Mouse (Mus musculus): ENCODE results near the gene Ahnak. TPM values are rescaled to one million over a fixed set of nuclear protein-coding genes. Genes with fewer than 3 reads are reported as not detected.
"Not testable (repeated sequence)": the region's sequence is repeated elsewhere in the genome, so short reads cannot be mapped to it uniquely, and the experiment has no call there.

Ahnak gene
- polyA plus RNA-seq, 1 experiment from 2014 or later: 8.9 TPM

DNA sequence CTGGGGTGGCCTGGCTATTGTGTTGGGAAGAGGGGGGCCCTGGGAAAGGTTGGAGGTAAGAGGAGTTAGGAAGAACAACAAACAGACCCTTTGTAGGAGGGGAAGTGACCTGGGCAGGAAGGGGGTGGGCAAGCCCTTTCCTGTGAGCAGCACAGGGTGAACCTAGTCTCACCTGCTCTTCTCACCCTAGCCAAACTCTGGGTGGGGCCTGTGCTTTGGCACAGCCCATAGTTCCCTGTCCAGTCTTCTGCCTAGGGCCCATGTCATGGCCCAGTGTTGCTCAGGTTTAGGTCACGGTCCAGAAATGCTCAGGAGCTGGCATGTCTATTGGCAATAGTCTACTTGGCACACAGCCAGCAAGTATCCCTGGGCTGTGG lies 118.3 kb downstream of the Ahnak start:
- Histone ChIP-seq H3K27me3 (ENCODE audit: low read depth, poor library complexity, severe bottlenecking) (no peaks in the 10 kb centered on the region), H3K36me3 (no peaks in the 10 kb centered on the region), H3K4me1 (peaks cover 18% of the 10 kb centered on the region), H3K27ac (peak overlapping the region; percentile 26; the same call in 1 of the 2 replicates), H3K4me3 (no peak overlapping the region), H3K9me3 (replicated peaks) (no peaks in the 10 kb centered on the region)
- no peak for DNase-seq (ENCODE audit: low spot score)
- WGBS: 88% methylated on average over 1 of the region's 1 CpGs

DNA sequence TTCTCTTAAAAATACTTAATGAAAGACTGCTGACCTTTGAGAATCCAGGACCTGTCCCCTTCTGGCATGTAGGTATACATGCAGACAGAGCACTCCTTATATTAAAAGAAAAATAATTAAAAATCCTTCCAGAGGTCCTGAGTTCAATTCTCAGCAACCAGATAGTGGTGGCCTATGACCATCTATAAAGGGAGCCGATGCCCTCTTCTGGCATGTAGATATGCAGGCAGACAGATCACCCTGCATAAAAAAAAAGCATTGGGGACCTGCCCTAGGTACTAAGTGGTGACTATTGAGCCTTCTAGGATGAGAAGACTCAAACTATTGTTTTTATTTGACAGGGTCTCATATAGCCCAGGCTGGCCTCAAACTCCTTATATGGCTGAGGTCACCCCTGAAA lies 119.5 kb downstream of the Ahnak start:
- Histone ChIP-seq H3K27ac (no peak overlapping the region), H3K27me3 (ENCODE audit: low read depth, poor library complexity, severe bottlenecking) (no peaks in the 10 kb centered on the region), H3K4me1 (peaks cover 18% of the 10 kb centered on the region), H3K36me3 (peaks cover 8% of the 10 kb centered on the region), H3K4me3 (no peak overlapping the region), H3K9me3 (replicated peaks) (no peaks in the 10 kb centered on the region)
- WGBS: 93% methylated on average over 1 of the region's 1 CpGs
- DNase-seq (ENCODE audit: low spot score): no peak

DNA sequence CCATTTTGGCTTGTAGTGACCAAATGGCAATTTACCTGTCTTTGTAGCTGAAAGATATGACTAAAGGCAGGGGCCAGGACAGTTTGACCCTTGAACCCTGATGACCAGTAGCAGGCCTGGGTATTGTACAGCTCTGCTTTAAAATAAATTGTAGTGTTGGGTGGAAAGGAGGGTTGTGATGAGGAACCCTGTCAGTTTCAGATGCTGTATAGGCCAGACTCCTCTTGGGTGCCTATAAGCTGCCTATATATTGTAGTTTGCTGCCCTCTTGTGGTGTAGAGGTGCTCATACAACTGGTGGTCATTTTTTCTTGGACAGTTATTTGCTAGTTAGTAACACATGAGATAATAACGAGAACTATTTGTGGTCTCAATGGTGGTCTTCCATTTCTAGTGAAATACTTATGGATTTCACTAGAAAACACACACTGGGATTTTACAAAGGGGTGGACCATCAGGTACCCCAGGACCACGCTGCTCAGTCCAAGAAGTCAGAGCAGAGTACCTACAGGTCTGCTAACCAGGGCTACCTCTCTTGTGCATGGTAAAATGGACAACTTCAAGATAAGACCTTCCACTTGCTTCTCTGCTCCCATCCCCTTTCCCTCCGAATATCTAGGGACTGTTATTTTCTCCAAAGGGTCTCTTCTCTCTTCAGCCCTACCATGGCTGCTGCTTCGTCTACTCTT lies 121.2 kb downstream of the Ahnak start:
- H3K27ac ChIP-seq: no peak overlapping the region
- no peaks in the 10 kb centered on the region for H3K27me3 ChIP-seq (ENCODE audit: low read depth, poor library complexity, severe bottlenecking)
- H3K4me3 ChIP-seq: no peak overlapping the region
- H3K9me3 ChIP-seq (replicated peaks): no peaks in the 10 kb centered on the region
- peaks cover 16% of the 10 kb centered on the region for H3K36me3 ChIP-seq
- H3K4me1 ChIP-seq: peaks cover 18% of the 10 kb centered on the region
- 60% methylated on average over 4 of the region's 4 CpGs for WGBS
- no peak for DNase-seq (ENCODE audit: low spot score)

DNA sequence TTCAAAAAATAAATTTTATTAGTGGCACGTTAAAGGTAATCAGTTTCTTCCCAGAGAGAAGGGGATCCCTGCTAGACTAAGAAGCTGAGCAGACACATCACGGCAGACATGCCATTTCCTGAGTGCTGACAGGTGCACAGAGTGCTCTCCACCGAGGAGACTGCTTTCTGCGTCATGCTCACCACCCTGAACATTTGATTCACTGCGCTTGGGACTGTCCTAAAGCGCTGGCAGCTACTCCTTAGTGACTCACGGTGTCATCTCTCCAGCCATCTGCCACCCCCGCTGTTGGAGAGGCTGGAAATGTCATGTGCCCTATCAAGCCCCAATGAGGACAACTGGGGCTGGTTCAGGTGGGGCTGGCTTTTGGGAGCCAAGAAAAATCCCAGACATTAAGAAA lies 123.0 kb downstream of the Ahnak start:
- Histone ChIP-seq H3K36me3 (peaks cover 22% of the 10 kb centered on the region), H3K27ac (no peak overlapping the region), H3K4me3 (no peak overlapping the region), H3K4me1 (peaks cover 5% of the 10 kb centered on the region), H3K9me3 (replicated peaks) (no peaks in the 10 kb centered on the region), H3K27me3 (ENCODE audit: low read depth, poor library complexity, severe bottlenecking) (no peaks in the 10 kb centered on the region)
- WGBS: 76% methylated on average over 8 of the region's 8 CpGs
- peak; percentile 9 for DNase-seq (ENCODE audit: low spot score)

DNA sequence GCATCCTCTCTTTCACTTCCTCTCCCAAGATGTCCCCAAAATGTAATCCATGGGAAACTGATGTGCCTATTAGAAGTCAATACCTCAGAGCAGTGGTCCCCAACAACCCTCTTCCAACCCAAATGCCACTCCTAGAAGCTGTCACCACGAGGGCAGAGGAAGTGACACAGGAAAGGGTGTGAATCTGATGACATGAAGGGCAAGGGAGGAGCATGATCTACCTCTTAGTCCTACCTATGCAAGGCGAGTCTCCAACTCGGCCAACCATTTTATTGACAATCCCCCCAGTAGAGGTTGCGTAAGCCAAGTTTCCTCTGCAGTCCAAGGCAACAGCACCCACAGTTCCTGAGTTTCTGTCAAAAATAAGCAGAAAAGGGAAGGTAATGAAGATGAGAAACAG lies 127.2 kb downstream of the Ahnak start:
- H3K9me3 ChIP-seq (replicated peaks): no peaks in the 10 kb centered on the region
- H3K27ac ChIP-seq: no peak overlapping the region
- H3K27me3 ChIP-seq (ENCODE audit: low read depth, poor library complexity, severe bottlenecking): no peaks in the 10 kb centered on the region
- no peaks in the 10 kb centered on the region for H3K4me1 ChIP-seq
- DNase-seq (ENCODE audit: low spot score): no peak
- WGBS: 90% methylated on average over 4 of the region's 4 CpGs
- H3K36me3 ChIP-seq: peaks cover 22% of the 10 kb centered on the region
- H3K4me3 ChIP-seq: no peak overlapping the region

DNA sequence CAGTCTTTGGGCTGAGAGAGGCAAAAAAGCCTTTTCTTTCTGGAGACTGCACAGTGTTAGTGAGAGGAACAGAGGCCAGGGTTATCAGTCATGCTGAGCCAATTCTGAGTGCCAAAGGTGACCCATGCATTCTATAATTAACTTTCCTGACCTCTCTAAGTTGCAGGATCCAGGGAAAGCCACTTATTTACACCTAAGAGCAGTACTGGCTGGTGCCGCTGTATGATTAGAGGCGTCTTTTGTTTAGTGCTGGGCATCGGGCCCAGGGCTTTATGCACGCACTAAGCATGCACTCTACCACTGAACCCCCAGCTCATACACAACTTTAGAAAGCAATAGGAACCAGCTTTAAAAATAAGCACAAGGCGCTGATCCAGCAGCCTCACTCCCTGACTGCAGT lies 128.2 kb downstream of the Ahnak start:
- Histone ChIP-seq H3K4me3 (no peak overlapping the region), H3K27me3 (ENCODE audit: low read depth, poor library complexity, severe bottlenecking) (no peaks in the 10 kb centered on the region), H3K4me1 (no peaks in the 10 kb centered on the region), H3K36me3 (peaks cover 22% of the 10 kb centered on the region), H3K27ac (no peak overlapping the region), H3K9me3 (replicated peaks) (no peaks in the 10 kb centered on the region)
- DNase-seq (ENCODE audit: low spot score): no peak
- WGBS: 91% methylated on average over 5 of the region's 5 CpGs

DNA sequence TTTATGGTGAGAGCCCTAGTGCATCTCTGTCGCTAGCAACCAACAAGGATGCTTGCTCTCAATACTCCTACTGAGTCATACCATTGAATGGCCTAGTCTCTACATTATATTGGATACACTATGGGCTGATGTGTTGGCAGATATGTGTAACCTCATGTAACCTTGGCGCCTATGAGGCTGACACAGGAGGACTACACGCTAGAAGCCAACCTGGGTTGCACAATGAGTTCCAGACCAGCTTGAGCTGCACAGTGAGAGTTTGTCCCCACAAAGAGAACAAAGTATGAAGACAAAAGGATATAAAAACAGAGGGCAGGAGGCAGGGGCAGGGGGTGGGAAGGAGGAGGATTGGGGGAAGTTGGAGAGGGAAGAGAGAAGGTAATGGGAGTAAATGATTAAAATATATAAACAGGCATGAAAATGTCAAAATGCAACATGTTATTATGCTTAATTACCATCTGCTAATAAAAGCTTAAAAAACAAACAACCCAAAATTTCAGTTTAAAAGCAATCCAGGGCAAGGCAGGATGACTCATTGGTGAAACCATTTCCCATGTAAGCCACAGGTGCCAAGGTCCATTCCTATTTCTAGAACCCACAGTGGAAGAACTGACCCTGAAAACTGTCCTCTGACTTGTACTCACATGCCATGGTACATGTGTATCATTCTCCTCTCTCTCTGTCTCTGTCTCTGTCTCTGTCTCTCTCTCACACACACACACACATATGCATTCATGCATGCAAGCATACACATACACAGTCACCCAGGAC lies 130.8 kb downstream of the Ahnak start:
- WGBS: 87% methylated on average over 3 of the region's 3 CpGs
- DNase-seq (ENCODE audit: low spot score): no peak
- Histone ChIP-seq H3K27me3 (ENCODE audit: low read depth, poor library complexity, severe bottlenecking) (no peaks in the 10 kb centered on the region), H3K4me3 (no peak overlapping the region), H3K27ac (no peak overlapping the region), H3K9me3 (replicated peaks) (no peaks in the 10 kb centered on the region), H3K4me1 (no peaks in the 10 kb centered on the region), H3K36me3 (peaks cover 9% of the 10 kb centered on the region)

DNA sequence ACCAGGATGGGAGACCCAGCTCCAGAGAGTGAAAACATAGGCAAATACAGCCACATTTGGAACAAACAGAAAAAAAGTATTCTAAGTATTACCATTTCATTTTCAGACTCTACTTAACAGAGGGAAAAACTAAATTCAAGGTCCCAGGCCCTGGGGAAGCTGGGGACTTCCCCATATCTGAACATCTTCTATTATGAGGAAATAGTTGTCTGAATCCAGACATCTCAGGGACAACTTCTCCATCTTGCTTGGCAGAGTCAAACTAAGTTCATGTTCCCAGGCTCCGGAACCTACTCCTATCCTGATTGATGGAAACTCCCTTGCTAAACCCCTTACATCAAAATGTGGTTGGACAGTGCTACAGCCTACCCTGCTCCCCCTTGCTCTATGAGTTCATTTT lies 133.3 kb downstream of the Ahnak start:
- Histone ChIP-seq H3K27me3 (ENCODE audit: low read depth, poor library complexity, severe bottlenecking) (no peaks in the 10 kb centered on the region), H3K9me3 (replicated peaks) (no peaks in the 10 kb centered on the region), H3K27ac (no peak overlapping the region), H3K4me1 (no peaks in the 10 kb centered on the region), H3K36me3 (peaks cover 5% of the 10 kb centered on the region; the same call in 1 of the 2 replicates), H3K4me3 (no peak overlapping the region)
- no peak for DNase-seq (ENCODE audit: low spot score)
- WGBS: 89% methylated on average over 1 of the region's 1 CpGs

DNA sequence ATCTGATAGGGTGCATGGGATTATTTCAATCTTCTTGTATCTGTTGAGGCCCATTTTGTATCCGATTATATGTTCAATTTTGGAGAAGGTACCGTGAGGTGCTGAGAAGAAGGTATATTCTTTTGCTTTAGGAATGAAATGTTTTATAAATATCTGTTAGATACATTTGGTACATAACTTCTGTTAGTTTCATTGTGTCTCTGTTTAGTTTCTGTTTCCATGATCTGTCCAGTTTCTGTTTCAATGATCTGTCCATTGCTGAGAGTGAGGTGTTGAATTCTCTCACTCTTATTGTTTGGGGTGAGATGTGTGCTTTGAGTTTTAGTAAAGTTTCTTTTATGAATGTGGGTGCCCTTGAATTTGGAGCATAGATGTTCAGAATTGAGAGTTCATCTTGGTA lies 134.9 kb downstream of the Ahnak start:
- H3K4me3 ChIP-seq; H3K9me3 ChIP-seq (replicated peaks); H3K4me1 ChIP-seq; DNase-seq (ENCODE audit: low spot score); H3K27ac ChIP-seq; H3K27me3 ChIP-seq (ENCODE audit: low read depth, poor library complexity, severe bottlenecking): not testable (repeated sequence)
- H3K36me3 ChIP-seq: peaks cover 13% of the 10 kb centered on the region
- WGBS: 93% methylated on average over 2 of the region's 2 CpGs

Other genes with a start within 250 kb of the Ahnak start
- gene 1700092M07Rik, start 248.6 kb upstream of the Ahnak start, polyA plus RNA-seq (2016; fragmentation: Nextera tagmentation; extraction: Ambion mirVana): 2.8 and 3.1 TPM in 2 replicates
- gene Stx5a, start 247.9 kb upstream of the Ahnak start, polyA plus RNA-seq (2016; fragmentation: Nextera tagmentation; extraction: Ambion mirVana): 99.3 and 134 TPM in 2 replicates
- 257 and 273 TPM in 2 replicates for gene Nxf1, start 232.2 kb upstream of the Ahnak start, polyA plus RNA-seq (2016; fragmentation: Nextera tagmentation; extraction: Ambion mirVana)
- gene Tmem223, start 218.3 kb upstream of the Ahnak start, polyA plus RNA-seq (2016; fragmentation: Nextera tagmentation; extraction: Ambion mirVana): 181 and 183 TPM in 2 replicates
- 41.3 and 43.7 TPM in 2 replicates for gene Tmem179b, start 214.8 kb upstream of the Ahnak start, polyA plus RNA-seq (2016; fragmentation: Nextera tagmentation; extraction: Ambion mirVana)
- 44.2 and 47.0 TPM in 2 replicates for gene Taf6l, start 202.9 kb upstream of the Ahnak start, polyA plus RNA-seq (2016; fragmentation: Nextera tagmentation; extraction: Ambion mirVana)
- 206 and 216 TPM in 2 replicates for gene Polr2g, start 190.7 kb upstream of the Ahnak start, polyA plus RNA-seq (2016; fragmentation: Nextera tagmentation; extraction: Ambion mirVana)
- gene Zbtb3, start 186.7 kb upstream of the Ahnak start, polyA plus RNA-seq (2016; fragmentation: Nextera tagmentation; extraction: Ambion mirVana): 5.9 and 6.1 TPM in 2 replicates
- 80.2 and 85.2 TPM in 2 replicates for gene Ttc9c, start 170.0 kb upstream of the Ahnak start, polyA plus RNA-seq (2016; fragmentation: Nextera tagmentation; extraction: Ambion mirVana)
- 4.7 and 5.2 TPM in 2 replicates for gene Hnrnpul2, start 169.3 kb upstream of the Ahnak start, polyA plus RNA-seq (2016; fragmentation: Nextera tagmentation; extraction: Ambion mirVana)
- not detected in 2 replicates for gene AC129217.1, start 159.5 kb upstream of the Ahnak start, polyA plus RNA-seq (2016; fragmentation: Nextera tagmentation; extraction: Ambion mirVana)
- gene Bscl2, start 151.8 kb upstream of the Ahnak start, polyA plus RNA-seq (2016; fragmentation: Nextera tagmentation; extraction: Ambion mirVana): 37.2 and 42.5 TPM in 2 replicates
- 5.0 and 7.2 TPM in 2 replicates for gene Gng3, start 150.1 kb upstream of the Ahnak start, polyA plus RNA-seq (2016; fragmentation: Nextera tagmentation; extraction: Ambion mirVana)
- 0.29 and 0.39 TPM in 2 replicates for gene Lrrn4cl, start 138.5 kb upstream of the Ahnak start, polyA plus RNA-seq (2016; fragmentation: Nextera tagmentation; extraction: Ambion mirVana)
- gene Ubxn1, start 117.8 kb upstream of the Ahnak start, polyA plus RNA-seq (2016; fragmentation: Nextera tagmentation; extraction: Ambion mirVana): 211 and 228 TPM in 2 replicates
- 56.8 and 60.6 TPM in 2 replicates for gene Uqcc3, start 108.4 kb upstream of the Ahnak start, polyA plus RNA-seq (2016; fragmentation: Nextera tagmentation; extraction: Ambion mirVana)
- 110 and 149 TPM in 2 replicates for gene Lbhd1, start 105.6 kb upstream of the Ahnak start, polyA plus RNA-seq (2016; fragmentation: Nextera tagmentation; extraction: Ambion mirVana)
- gene Gm49403, start 105.4 kb upstream of the Ahnak start, polyA plus RNA-seq (2016; fragmentation: Nextera tagmentation; extraction: Ambion mirVana): not detected in 2 replicates
- 151 and 188 TPM in 2 replicates for gene 1810009A15Rik, start 100.4 kb upstream of the Ahnak start, polyA plus RNA-seq (2016; fragmentation: Nextera tagmentation; extraction: Ambion mirVana)
- gene Gm49416, start 100.4 kb upstream of the Ahnak start, polyA plus RNA-seq (2016; fragmentation: Nextera tagmentation; extraction: Ambion mirVana): 0.45 TPM in 1 of 2 replicates, not detected in the other
- 59.2 and 61.9 TPM in 2 replicates for gene Ints5, start 96.3 kb upstream of the Ahnak start, polyA plus RNA-seq (2016; fragmentation: Nextera tagmentation; extraction: Ambion mirVana)
- 117 and 129 TPM in 2 replicates for gene Ganab, start 91.2 kb upstream of the Ahnak start, polyA plus RNA-seq (2016; fragmentation: Nextera tagmentation; extraction: Ambion mirVana)
- 47.0 and 48.1 TPM in 2 replicates for gene B3gat3, start 68.9 kb upstream of the Ahnak start, polyA plus RNA-seq (2016; fragmentation: Nextera tagmentation; extraction: Ambion mirVana)
- 4.1 and 4.3 TPM in 2 replicates for gene Rom1, start 59.9 kb upstream of the Ahnak start, polyA plus RNA-seq (2016; fragmentation: Nextera tagmentation; extraction: Ambion mirVana)
- 37.1 and 37.5 TPM in 2 replicates for gene Eml3, start 59.7 kb upstream of the Ahnak start, polyA plus RNA-seq (2016; fragmentation: Nextera tagmentation; extraction: Ambion mirVana)
- gene Mta2, start 47.4 kb upstream of the Ahnak start, polyA plus RNA-seq (2016; fragmentation: Nextera tagmentation; extraction: Ambion mirVana): 229 and 233 TPM in 2 replicates
- 49.6 and 49.7 TPM in 2 replicates for gene Tut1, start 35.4 kb upstream of the Ahnak start, polyA plus RNA-seq (2016; fragmentation: Nextera tagmentation; extraction: Ambion mirVana)
- 563 and 631 TPM in 2 replicates for gene Eef1g, start 22.2 kb upstream of the Ahnak start, polyA plus RNA-seq (2016; fragmentation: Nextera tagmentation; extraction: Ambion mirVana)
- gene Scgb1a1, start 98.7 kb downstream of the Ahnak start, polyA plus RNA-seq (2016; fragmentation: Nextera tagmentation; extraction: Ambion mirVana): not detected in 2 replicates
- gene Asrgl1, start 146.4 kb downstream of the Ahnak start, polyA plus RNA-seq (2016; fragmentation: Nextera tagmentation; extraction: Ambion mirVana): 16.9 and 20.7 TPM in 2 replicates